Mouse (Mus musculus) forebrain, embryonic 12.5 days (tissue): ENCODE results near the gene Garem2. TPM values are rescaled to one million over a fixed set of nuclear protein-coding genes. Genes with fewer than 3 reads are reported as not detected.

ENCODE experiments used
- ATAC-seq: fragments of 200-750 bp; cut with Nextera tagmentation; 2 replicates; pipeline ENCODE4 v1.8.0; 2017; ENCODE audit warnings: moderate TSS enrichment; ENCODE audit not compliant: low FRiP score
- H3K27ac ChIP-seq: fragments of 300-500 bp; sonication (generic); 2 replicates; pipeline ENCODE4 v1.5.1; 2016; ENCODE audit warnings: mild to moderate bottlenecking
- H3K27me3 ChIP-seq: fragments of 300-500 bp; sonication (generic); 2 replicates; pipeline ENCODE4 v1.6.1; 2016; ENCODE audit warnings: mild to moderate bottlenecking
- H3K36me3 ChIP-seq: fragments of 300-500 bp; sonication (generic); replicated peaks from 2 replicates; pipeline ENCODE4 v1.6.1; 2016; ENCODE audit warnings: mild to moderate bottlenecking
- H3K4me1 ChIP-seq: fragments of 300-500 bp; sonication (generic); 2 replicates; pipeline ENCODE4 v1.6.1; 2016
- H3K4me2 ChIP-seq: fragments of 300-500 bp; sonication (generic); 2 replicates; pipeline ENCODE4 v1.6.1; 2016; ENCODE audit warnings: mild to moderate bottlenecking, moderate library complexity
- H3K4me3 ChIP-seq: fragments of 300-500 bp; sonication (generic); replicated peaks from 2 replicates; pipeline ENCODE4 v1.5.1; 2016; ENCODE audit warnings: mild to moderate bottlenecking
- H3K9ac ChIP-seq: fragments of 300-500 bp; sonication (generic); 2 replicates; pipeline ENCODE4 v1.6.1; 2016; ENCODE audit warnings: mild to moderate bottlenecking
- H3K9me3 ChIP-seq: fragments of 300-500 bp; sonication (generic); 2 replicates; pipeline ENCODE4 v1.6.1; 2016
- WGBS: fragments of 180-500 bp; shearing (Covaris S2); methylation state at CpG from one replicate; pipeline ENCODE4 v1.1.7; 2016; 5-methylcytosine and 5-hydroxymethylcytosine counted together
- polyA plus RNA-seq: library from polyadenylated mRNA; unstranded; fragments of >200 nt; fragmentation: Nextera tagmentation; extraction: Ambion mirVana; gene quantifications from 2 replicates; pipeline ENCODE4 v1.2.1, GENCODE M21; 2016

Gene Garem2
- polyA plus RNA-seq, 1 experiment from 2014 or later = 22.5 TPM

DNA sequence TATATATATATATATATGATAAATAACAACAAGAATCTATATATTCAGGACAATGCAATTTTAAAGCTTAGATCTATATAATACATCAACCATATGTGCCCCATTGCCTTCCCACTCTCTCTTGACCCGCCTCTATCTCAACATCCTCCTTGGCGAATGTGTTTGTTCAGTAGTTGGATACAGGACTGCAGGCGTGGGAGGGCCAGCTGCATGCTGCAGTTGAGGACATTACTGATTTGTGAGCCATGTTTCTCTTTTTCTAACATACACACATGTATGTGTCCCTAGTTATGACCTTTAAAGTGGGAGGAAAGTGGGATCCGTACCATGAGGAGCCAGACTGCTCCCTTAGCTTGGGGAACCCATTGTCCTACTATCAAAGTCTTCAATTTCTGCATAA, 26.3 kb downstream of the Garem2 start:
- Histone ChIP-seq H3K9ac (no peak overlapping the region), H3K4me2 (no peak overlapping the region), H3K4me1 (no peaks in the 10 kb centered on the region), H3K9me3 (no peaks in the 10 kb centered on the region), H3K36me3 (peaks cover 74% of the 10 kb centered on the region), H3K27me3 (no peaks in the 10 kb centered on the region), H3K4me3 (no peak overlapping the region), H3K27ac (no peak overlapping the region)
- WGBS = 90% methylated on average over 4 of the region's 4 CpGs
- no peak for ATAC-seq

DNA sequence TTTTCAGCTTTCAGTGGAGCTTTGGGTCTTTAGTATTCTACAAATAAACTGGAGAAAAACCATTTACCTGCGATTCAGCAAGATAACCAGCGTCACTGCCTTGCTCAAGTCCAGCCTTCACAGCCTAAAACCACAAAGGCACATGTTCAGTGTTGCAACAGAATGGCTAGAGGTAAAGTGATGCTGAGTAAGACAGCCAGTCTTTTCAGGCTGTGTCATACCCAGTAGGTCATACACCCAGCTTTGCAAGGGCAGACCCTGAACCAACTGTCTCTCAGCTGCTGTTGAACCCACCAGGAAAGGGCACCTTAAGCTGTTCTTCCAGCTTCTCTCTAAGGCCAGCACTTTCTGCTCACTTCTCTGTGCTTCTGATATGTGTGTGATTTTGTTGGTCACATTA, 27.2 kb downstream of the Garem2 start:
- 93% methylated on average over 2 of the region's 2 CpGs for WGBS
- Histone ChIP-seq H3K4me1 (no peaks in the 10 kb centered on the region), H3K9ac (no peak overlapping the region), H3K27ac (no peak overlapping the region), H3K4me3 (no peak overlapping the region), H3K36me3 (peaks cover 65% of the 10 kb centered on the region), H3K27me3 (no peaks in the 10 kb centered on the region), H3K4me2 (no peak overlapping the region), H3K9me3 (no peaks in the 10 kb centered on the region)
- ATAC-seq = no peak

DNA sequence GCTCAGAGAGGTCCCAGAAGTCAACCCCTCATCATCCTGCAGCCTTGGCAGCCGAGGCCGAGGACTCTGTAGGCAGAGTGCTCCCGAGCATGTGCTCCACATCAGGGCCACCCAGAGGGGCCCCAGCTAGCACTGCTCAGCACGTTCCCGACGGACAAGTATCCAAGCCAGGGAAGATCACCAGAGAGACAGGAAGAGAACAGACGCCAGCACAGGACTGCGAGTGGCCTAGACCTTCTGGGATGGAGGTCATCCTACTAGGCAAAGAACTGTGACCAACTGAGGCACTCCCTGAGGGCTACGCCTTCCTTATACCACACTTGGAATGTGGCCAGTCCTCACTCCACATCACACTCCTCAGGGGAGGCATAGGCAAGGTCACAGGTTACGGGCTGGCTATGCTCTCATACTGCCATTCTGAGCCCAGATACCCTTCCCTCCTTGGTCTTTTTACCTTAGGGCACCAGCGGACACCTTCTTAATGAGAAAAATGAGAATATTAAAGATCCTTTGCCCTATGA, 30.8 kb downstream of the Garem2 start:
- Histone ChIP-seq H3K4me1 (no peaks in the 10 kb centered on the region), H3K4me3 (no peak overlapping the region), H3K36me3 (peaks cover 65% of the 10 kb centered on the region), H3K27ac (no peak overlapping the region), H3K9me3 (no peaks in the 10 kb centered on the region), H3K9ac (no peak overlapping the region), H3K4me2 (no peak overlapping the region), H3K27me3 (no peaks in the 10 kb centered on the region)
- ATAC-seq = no peak
- 93% methylated on average over 11 of the region's 11 CpGs for WGBS

DNA sequence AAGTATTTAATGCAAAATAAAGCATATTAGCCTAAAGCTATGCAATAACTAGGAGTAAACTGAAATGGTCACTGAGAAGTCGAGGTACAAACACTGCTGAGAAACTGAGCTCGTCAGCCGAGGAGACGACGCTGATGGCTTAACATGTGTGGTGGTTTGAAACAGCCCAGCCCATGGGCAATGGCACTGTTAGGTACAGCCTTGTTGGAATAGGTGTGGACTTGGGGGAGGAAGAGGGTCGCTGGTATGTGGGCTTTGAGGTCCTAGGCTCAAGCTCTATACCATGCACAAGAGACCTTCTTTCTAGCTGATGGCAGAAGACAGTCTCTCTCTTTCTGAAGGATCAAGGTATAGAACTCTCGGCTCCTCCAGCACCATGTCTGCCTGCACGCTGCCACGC, 32.3 kb downstream of the Garem2 start:
- H3K9me3 ChIP-seq = no peaks in the 10 kb centered on the region
- H3K9ac ChIP-seq = no peak overlapping the region
- peaks cover 68% of the 10 kb centered on the region for H3K36me3 ChIP-seq
- no peak overlapping the region for H3K27ac ChIP-seq
- no peak for ATAC-seq
- no peak overlapping the region for H3K4me2 ChIP-seq
- WGBS = 92% methylated on average over 9 of the region's 9 CpGs
- H3K4me3 ChIP-seq = no peak overlapping the region
- H3K27me3 ChIP-seq = no peaks in the 10 kb centered on the region
- no peaks in the 10 kb centered on the region for H3K4me1 ChIP-seq

DNA sequence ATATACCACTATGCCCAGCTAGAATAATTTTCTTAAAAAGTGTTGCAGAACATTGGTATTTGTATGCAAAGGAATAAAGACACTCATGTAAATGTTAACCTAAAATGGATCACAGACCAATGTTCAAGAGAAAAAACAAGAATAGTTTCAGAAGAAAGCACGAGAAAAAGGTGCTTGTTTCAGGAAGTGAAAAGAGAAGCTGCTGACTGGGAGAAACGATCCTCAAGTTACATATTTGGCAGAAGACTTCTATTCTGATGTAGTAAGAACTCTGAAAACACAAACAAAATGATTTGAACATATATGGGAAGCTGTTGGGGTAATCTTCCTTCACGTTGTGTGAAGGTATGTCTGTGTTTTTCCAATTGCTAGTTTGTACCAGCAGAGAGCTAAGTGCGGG, 33.2 kb downstream of the Garem2 start:
- no peaks in the 10 kb centered on the region for H3K9me3 ChIP-seq
- no peak overlapping the region for H3K27ac ChIP-seq
- WGBS = 91% methylated on average over 4 of the region's 4 CpGs
- H3K27me3 ChIP-seq = no peaks in the 10 kb centered on the region
- H3K36me3 ChIP-seq = peaks cover 70% of the 10 kb centered on the region
- no peak overlapping the region for H3K4me3 ChIP-seq
- ATAC-seq = no peak
- no peaks in the 10 kb centered on the region for H3K4me1 ChIP-seq
- no peak overlapping the region for H3K9ac ChIP-seq
- H3K4me2 ChIP-seq = no peak overlapping the region

DNA sequence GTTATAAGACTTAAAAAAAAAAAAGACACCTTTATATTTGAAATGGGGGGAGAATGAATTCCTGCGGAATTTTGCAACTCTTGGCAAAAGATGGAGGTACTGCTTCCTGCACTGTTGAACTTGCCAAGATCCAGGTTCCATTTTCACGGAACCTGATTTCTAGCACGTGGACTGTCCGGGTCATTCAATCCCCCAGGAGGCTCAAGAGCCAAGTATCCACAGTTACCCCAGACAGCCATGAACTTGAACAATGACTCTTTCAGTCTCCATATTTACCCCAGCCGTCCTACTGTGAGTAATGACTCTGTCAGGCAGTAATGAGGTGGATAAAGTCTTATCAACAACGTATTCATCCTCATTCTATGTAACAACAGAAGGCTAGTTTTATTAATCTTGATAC, 41.6 kb downstream of the Garem2 start:
- peaks cover 47% of the 10 kb centered on the region for H3K36me3 ChIP-seq
- H3K9me3 ChIP-seq = no peaks in the 10 kb centered on the region
- peaks cover 1% of the 10 kb centered on the region; the same call in 1 of the 2 replicates for H3K4me1 ChIP-seq
- no peak overlapping the region for H3K4me3 ChIP-seq
- H3K27me3 ChIP-seq = no peaks in the 10 kb centered on the region
- no peak overlapping the region for H3K9ac ChIP-seq
- H3K4me2 ChIP-seq = no peak overlapping the region
- H3K27ac ChIP-seq = no peak overlapping the region
- no peak for ATAC-seq
- WGBS = 86% methylated on average over 6 of the region's 6 CpGs

DNA sequence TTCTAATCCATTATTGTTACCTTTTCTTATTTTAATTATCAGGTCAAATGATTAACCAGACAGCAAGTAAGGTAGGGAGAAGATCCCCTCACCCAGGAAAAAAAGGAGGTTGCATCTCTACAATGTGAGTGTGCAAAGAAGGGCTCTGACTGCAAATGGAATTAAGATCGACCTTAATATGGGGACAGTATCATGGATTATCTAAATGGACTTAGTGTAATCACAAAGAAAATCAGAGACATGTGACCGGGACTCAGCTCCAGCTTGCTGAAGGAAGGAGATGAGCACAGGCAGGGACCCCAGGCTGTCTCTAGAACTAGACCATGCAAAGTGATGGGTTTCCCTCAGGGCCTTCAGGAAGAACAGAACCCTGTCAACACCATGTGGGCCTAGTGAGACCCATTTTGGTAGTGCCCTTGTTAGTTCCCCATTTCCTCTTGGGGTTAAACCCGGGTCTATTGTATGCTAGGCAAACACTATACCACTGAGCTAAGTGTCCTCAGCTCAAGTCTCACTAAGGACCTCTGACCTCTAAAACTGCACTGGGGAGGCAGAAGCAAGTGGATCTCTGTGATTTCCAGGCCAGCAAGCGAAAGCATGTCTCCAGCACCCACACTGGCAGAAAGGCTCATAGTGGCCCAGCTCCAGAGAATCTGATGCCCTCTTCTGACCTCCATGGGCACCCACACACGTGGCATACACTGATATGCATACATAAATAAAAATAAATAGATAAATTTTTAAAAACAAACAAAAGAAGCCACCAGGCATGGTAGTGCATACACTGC, 43.4 kb downstream of the Garem2 start:
- no peak overlapping the region for H3K27ac ChIP-seq
- WGBS = 96% methylated on average over 5 of the region's 5 CpGs

DNA sequence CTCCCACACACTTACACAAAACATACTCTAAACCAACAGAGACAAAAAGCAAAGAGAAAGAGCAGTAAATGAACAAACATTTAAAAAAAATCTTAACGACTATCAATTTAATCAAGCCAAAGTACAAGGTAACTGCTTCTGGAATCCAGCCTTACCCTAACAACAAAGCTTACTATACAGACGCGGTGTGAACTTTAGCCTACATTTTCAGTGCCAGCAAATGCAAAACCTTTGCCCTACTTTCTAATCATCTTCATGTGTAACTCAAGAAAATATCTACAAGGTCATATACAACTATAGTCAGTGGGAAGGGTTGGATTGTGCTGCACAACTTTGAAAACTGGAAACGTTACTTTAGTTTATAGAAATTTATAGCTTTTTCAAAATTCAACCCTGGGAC, 47.0 kb downstream of the Garem2 start:
- 43% methylated on average over 4 of the region's 4 CpGs for WGBS
- H3K9ac ChIP-seq = no peak overlapping the region

More for the DNA sequence above, 43.4 kb downstream of the Garem2 start:
- no peak overlapping the region for H3K9ac ChIP-seq
- peaks cover 30% of the 10 kb centered on the region for H3K36me3 ChIP-seq
- no peaks in the 10 kb centered on the region for H3K9me3 ChIP-seq
- H3K27me3 ChIP-seq = no peaks in the 10 kb centered on the region
- ATAC-seq = no peak
- H3K4me3 ChIP-seq = no peak overlapping the region
- peaks cover 8% of the 10 kb centered on the region; the same call in 1 of the 2 replicates for H3K4me1 ChIP-seq
- no peak overlapping the region for H3K4me2 ChIP-seq

DNA sequence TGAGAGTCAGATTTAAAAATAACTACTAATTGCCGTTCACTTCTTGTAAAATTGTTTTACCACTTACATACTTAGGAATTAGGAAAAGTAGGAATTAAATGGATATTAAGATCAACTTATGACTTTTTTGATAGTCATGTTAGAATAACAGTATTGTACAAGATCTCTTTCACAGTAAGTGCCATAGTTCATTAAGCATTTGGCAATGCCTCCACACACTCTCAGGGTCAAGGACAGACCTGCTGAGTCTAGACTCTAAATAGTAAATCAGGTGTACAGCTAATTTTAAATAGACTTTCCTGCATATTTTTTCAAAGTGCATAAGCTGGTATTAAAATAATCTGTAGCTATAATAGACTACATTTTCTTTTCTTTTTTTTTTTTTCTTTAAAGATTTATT, 47.5 kb downstream of the Garem2 start:
- no peak for ATAC-seq
- H3K27ac ChIP-seq = no peak overlapping the region
- 88% methylated on average over 1 of the region's 1 CpGs for WGBS

More for the DNA sequence above, 47.0 kb downstream of the Garem2 start:
- no peak for ATAC-seq
- Histone ChIP-seq H3K4me3 (no peak overlapping the region), H3K4me2 (no peak overlapping the region), H3K9me3 (no peaks in the 10 kb centered on the region), H3K27me3 (no peaks in the 10 kb centered on the region), H3K36me3 (no peaks in the 10 kb centered on the region), H3K4me1 (peaks cover 21% of the 10 kb centered on the region), H3K27ac (no peak overlapping the region)

DNA sequence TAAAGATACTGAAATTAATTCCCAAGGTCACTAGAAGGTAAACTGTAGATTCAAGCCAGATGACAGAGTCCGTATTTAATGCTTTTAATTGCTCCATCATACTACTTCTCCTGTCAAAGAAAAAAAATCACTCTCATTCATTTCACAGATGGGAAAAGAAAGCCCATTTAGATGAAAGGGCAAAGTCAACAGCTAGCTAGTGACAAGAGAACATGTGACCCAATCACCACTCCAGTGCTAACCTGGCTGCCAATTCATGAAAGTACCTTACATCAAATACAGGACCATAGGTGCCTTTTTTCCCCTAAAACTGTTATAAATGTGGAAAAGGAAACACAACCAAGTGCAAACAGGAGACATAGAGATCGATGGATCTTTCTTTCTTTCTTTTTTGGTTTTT, 48.3 kb downstream of the Garem2 start:
- no peak overlapping the region for H3K4me2 ChIP-seq
- ATAC-seq = no peak
- no peaks in the 10 kb centered on the region for H3K9me3 ChIP-seq
- H3K27me3 ChIP-seq = no peaks in the 10 kb centered on the region
- H3K4me3 ChIP-seq = no peak overlapping the region
- 89% methylated on average over 2 of the region's 2 CpGs for WGBS
- H3K9ac ChIP-seq = no peak overlapping the region
- H3K27ac ChIP-seq = no peak overlapping the region
- H3K36me3 ChIP-seq = no peaks in the 10 kb centered on the region
- H3K4me1 ChIP-seq = peaks cover 21% of the 10 kb centered on the region

More for the DNA sequence above, 47.5 kb downstream of the Garem2 start:
- Histone ChIP-seq H3K9me3 (no peaks in the 10 kb centered on the region), H3K36me3 (no peaks in the 10 kb centered on the region), H3K4me3 (no peak overlapping the region), H3K9ac (no peak overlapping the region), H3K4me1 (peaks cover 21% of the 10 kb centered on the region), H3K27me3 (no peaks in the 10 kb centered on the region), H3K4me2 (no peak overlapping the region)

DNA sequence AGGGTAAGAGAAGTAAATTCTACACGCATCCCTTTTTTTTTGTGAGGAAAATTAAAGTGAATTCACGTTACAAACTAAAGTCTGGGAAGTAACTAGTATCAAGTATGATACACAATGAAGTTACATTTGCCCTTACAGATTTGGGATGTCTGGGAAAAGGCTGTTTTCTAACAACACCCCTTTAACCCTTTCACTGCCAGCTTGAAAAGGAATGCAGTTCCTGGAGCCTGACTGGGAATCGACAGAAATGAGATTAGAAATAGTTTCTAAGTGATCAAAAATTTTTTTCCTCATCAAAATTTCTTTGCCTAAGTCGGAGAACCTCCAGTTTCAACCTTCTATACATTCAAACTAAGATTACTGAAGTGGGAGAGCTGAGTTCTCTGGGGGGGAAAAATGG, 49.1 kb downstream of the Garem2 start:
- 23% methylated on average over 4 of the region's 4 CpGs for WGBS

DNA sequence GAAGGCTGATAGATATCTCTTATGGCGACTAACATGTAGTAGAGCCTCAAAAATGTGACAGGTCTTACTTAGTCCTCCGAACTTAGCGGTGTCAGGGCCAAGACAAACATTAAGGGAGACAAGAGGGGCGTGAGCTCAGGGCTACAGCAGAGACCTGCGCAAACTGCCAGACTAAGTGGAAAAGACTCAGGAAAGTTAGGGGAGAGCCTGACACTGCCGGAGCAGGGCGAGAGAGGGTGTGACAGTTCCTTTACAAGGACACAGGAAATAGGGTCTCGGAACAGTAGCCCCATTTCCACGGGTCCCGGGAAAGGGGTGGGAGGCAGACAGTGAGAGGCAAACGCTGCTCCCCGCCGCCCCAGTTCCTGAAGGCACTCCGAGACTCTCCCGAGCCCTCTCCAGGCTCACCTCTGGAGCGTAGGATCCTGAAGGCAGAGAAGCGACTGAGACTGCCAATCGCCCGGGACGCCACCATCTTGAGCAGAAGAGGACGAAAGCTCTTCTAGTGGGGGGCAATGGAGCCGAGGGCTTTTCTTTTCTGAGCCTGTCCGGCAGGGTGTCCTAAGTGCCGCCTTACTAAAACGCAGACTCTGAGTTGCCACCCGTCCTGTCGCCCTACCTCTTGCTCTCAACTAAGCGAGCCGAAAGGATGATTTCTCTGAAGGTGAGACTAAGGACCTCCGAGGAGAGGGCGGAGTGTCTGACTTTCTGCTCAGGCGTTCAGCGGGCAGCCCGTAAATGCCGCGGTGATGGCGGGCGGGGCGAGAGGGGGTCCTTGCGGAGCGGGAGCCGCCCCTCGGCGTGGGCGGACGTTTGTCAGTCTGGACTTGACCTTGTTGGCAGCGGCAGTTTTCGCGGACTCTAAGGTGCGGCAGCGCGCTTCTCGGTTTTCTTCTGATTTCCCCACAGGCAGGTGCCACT, 49.8 kb downstream of the Garem2 start, which contains the start of the genes Hadha and Hadhb:
Gene Hadha, minus strand, starts transcription at position 689 of the 921 bp plus-strand sequence.
Gene Hadhb, plus strand, starts transcription at position 775 of the 921 bp plus-strand sequence.
- peak within 1 kb of the TSS; percentile 72 for H3K4me2 ChIP-seq
- H3K9ac ChIP-seq = peak within 1 kb of the TSS; percentile 87
- no peaks in the 10 kb centered on the region for H3K27me3 ChIP-seq
- peak within 1 kb of the TSS; percentile 78 for H3K27ac ChIP-seq
- peaks cover 21% of the 10 kb centered on the region for H3K4me1 ChIP-seq
- H3K9me3 ChIP-seq = no peaks in the 10 kb centered on the region
- under 1% methylated on average over 53 of the region's 53 CpGs for WGBS
- H3K36me3 ChIP-seq = no peaks in the 10 kb centered on the region
- ATAC-seq = peak; percentile 90
- peak within 1 kb of the TSS; percentile 90 for H3K4me3 ChIP-seq

More for the DNA sequence above, 49.1 kb downstream of the Garem2 start:
- H3K27me3 ChIP-seq = no peaks in the 10 kb centered on the region
- ATAC-seq = no peak
- H3K4me1 ChIP-seq = peaks cover 21% of the 10 kb centered on the region
- no peak overlapping the region for H3K27ac ChIP-seq
- H3K9me3 ChIP-seq = no peaks in the 10 kb centered on the region
- peak overlapping the region; percentile 90 for H3K4me3 ChIP-seq
- peak overlapping the region; percentile 87 for H3K9ac ChIP-seq
- no peaks in the 10 kb centered on the region for H3K36me3 ChIP-seq
- peak overlapping the region; percentile 72 for H3K4me2 ChIP-seq
